Mouse (Mus musculus): ENCODE results near the gene Gm10203. TPM values are rescaled to one million over a fixed set of nuclear protein-coding genes. Genes with fewer than 3 reads are reported as not detected.
A peak's percentile ranks its signal among the peaks of the same experiment; 100 is the strongest.

The Gm10203 gene
- total RNA-seq, 2 experiments from 2014 or later, result not detected

DNA sequence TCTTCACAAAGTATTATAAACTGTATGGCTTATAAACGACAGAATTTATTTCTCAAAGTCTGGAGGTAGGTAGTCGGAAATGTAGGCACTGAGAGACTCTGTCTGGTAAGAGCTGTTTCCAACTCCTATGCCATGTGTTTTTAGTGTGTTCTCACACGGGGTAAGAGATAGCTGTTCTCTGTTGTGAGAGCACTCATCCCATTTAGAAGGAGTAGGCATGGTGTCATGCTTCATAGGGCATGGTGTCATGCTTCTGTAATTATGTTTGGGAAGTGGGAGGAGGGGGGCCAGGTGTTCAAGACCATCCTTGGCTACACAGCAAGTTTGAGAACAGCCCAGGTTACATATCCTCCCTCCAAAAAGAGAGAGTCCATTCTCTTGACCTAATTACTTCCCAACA is 22.4 kb upstream of the Gm10203 start:
- TF ChIP-seq CTCF (IDR thresholded peaks at IDR 0.05), result no peak
- intact Hi-C loops (cut with DNase I), result loop anchor here (2.0 kb wide), 1 partner anchor 161 kb away; the partner anchor contains the start of gene Sinhcaf

DNA sequence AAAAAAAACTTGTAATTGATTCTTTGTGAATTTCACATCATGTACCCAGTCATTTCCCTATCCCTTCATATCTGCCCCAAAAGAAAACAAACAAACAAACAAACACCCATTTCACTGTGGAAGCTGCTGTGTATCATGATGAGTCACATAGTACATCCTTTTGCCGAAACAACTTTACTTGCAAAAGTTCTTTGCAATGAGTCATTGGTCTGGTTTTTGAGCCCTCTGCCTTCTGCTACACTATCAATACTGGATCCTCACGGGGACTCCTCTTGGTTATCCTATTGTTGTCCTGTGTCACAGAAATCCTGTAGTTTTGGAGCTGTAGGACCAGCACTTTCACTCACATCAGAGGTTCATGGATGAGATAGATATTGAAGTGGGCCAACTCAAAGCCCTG is 21.1 kb upstream of the Gm10203 start:
- no peak for DNase-seq (ENCODE audit: extremely low spot score in 1 of 2, low spot score in 2 of 2)
- TF ChIP-seq CTCF (IDR thresholded peaks at IDR 0.05), result no peak
- Histone ChIP-seq H3K4me3 (no peak overlapping the region), H3K27ac (no peak overlapping the region)
- intact Hi-C loops (cut with DNase I), result no loop called here

More for the DNA sequence above, 22.4 kb upstream of the Gm10203 start:
- Histone ChIP-seq H3K4me3 (no peak overlapping the region), H3K27ac (no peak overlapping the region)
- no peak for DNase-seq (ENCODE audit: extremely low spot score in 1 of 2, low spot score in 2 of 2)

DNA sequence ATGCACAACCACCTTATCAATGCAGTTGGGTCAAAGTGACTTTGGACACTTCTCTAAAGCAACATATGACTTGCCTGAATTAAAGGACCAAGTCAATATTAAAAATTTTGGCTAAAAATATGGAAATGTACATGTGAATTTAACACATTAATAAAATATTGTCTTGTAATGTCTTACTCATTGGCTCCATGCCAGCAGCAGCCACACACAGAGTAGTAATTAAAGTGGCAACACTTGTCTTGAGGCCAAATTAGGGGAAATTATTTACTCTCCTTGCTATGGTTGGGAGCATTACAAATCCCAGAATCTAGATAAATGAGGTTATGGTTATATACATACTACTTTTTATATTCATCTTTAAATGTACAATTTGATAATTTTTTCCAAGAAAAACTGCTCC is 13.0 kb upstream of the Gm10203 start:
- H3K27ac ChIP-seq, result no peak overlapping the region
- no peak for TF ChIP-seq CTCF (IDR thresholded peaks at IDR 0.05)
- no peak overlapping the region for H3K4me3 ChIP-seq
- no peak for DNase-seq (ENCODE audit: extremely low spot score in 1 of 2, low spot score in 2 of 2)
- intact Hi-C loops (cut with DNase I), result no loop called here

DNA sequence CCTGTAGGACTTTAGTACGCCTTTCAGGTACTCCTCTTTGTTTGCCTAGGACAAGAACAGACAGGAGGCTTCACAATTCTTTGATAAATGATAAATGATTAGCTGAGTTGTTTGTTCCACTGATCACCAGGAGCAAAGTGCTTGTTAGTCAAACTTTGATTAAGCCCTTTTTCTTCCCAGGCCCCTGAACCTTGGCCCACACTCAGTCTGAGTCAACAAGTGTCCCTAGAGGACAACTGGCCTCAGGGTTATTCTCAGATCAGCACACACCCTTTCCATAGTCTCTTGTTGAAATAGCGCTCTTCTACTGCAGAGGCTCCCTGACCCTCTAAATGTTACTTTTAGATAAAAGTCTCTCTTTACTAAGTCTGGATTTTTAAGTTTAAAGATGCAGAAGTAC is 11.0 kb upstream of the Gm10203 start:
- no peak overlapping the region for H3K27ac ChIP-seq
- H3K4me3 ChIP-seq, result no peak overlapping the region
- DNase-seq (ENCODE audit: extremely low spot score in 1 of 2, low spot score in 2 of 2), result no peak
- TF ChIP-seq CTCF (IDR thresholded peaks at IDR 0.05), result no peak
- intact Hi-C loops (cut with DNase I), result loop anchor here (1.0 to 2.0 kb wide), 2 partner anchors 60 to 108 kb away; no protein-coding TSS in a partner anchor

DNA sequence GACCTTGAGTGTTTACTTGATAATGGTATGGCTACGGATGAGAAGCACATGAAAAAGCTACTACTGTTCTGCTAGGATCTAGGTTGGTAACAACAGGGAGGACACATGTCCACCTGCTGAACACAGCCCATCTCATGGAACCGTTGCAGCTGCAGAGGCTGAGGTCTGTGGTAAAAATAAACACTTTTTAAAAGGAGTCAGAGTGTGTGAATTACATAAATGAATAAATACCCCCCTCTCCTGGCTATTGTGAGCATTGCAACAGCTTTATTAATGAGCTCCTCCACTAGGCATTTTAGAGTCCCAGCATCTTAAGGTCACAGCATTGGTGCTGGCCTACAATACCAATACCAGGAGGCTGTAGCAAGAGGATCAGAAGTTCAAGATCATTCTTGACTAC is 10.1 kb upstream of the Gm10203 start:
- peak; percentile 46 to 57 for DNase-seq (ENCODE audit: extremely low spot score in 1 of 2, low spot score in 2 of 2)
- peak; percentile 84 for TF ChIP-seq CTCF (IDR thresholded peaks at IDR 0.05)
- Histone ChIP-seq H3K27ac (no peak overlapping the region), H3K4me3 (no peak overlapping the region)
- intact Hi-C loops (cut with DNase I), result loop anchor here (1.0 to 2.0 kb wide), 2 partner anchors 61 to 109 kb away; no protein-coding TSS in a partner anchor

DNA sequence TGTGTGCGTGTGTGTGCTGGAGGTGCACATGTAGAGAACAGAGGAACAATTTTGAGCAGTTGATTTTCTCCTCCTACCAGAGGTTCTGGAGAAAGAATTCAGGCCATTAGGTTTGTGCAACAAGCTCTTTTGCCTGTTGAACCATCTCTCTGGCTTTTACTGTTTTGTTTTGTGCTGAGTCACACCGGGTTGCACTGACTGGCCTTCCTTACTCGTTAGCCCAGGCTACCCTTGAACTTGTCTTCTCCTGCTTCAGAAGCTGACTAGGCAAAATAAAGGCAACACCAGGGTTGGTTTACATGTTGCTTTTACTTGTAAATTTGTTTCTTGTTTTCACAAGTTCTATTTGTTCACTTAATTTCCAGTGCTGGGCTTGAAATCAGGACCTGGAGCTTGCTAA is 6.9 kb upstream of the Gm10203 start:
- intact Hi-C loops (cut with DNase I), result loop anchor here (1.0 kb wide), 1 partner anchor 112 kb away; no protein-coding TSS in a partner anchor
- Histone ChIP-seq H3K4me3 (no peak overlapping the region), H3K27ac (no peak overlapping the region)
- no peak for DNase-seq (ENCODE audit: extremely low spot score in 1 of 2, low spot score in 2 of 2)
- no peak for TF ChIP-seq CTCF (IDR thresholded peaks at IDR 0.05)

DNA sequence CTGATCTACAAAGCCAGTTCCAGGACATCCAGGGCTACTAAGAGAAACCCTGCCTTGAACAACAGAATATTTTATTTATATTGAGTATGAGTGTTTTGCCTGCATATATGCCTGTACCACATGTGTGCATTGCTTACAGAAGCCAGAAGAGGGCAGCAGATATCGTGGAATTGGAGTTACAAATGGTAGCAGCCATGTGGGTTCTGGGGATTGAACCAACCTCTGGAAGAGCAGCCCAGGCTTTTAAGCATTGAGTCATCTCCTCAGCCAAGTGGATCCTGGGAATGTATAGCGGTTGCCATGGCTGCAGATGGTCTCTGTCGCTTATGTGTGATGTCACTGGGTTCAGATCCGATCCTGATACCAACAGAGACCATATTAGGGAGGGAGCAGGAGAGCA is 3.3 kb upstream of the Gm10203 start:
- peak; percentile 57 for TF ChIP-seq CTCF (IDR thresholded peaks at IDR 0.05)
- H3K27ac ChIP-seq, result no peak overlapping the region
- DNase-seq (ENCODE audit: extremely low spot score in 1 of 2, low spot score in 2 of 2), result peak in 1 of 2 experiments; percentile 13
- intact Hi-C loops (cut with DNase I), result loop anchor here (2.0 kb wide), 1 partner anchor 248 kb away; no protein-coding TSS in a partner anchor
- no peak overlapping the region for H3K4me3 ChIP-seq

DNA sequence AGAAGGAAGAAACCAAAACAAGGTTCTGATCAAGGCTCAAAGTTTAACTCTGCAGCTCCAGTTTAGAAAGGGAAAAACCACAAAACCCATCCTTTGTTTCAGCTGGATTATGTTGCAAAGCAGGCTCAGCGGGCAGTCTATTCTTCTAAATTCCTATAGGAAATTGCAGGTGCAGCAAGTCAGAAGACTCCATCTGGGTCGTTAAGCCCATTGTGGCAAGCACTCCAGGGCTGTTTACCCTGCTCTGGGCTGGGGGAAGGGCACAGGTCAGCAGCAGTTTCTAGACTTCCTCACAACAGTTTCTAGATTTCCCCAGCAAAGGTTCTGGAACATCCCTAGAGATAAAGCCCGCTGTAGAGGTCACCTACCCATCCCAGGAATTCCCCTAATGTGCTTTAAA is 1.1 kb downstream of the Gm10203 start:
- intact Hi-C loops (cut with DNase I), result no loop called here
- no peak overlapping the region for H3K27ac ChIP-seq
- TF ChIP-seq CTCF (IDR thresholded peaks at IDR 0.05), result no peak
- DNase-seq (ENCODE audit: extremely low spot score in 1 of 2, low spot score in 2 of 2), result no peak
- no peak overlapping the region for H3K4me3 ChIP-seq

DNA sequence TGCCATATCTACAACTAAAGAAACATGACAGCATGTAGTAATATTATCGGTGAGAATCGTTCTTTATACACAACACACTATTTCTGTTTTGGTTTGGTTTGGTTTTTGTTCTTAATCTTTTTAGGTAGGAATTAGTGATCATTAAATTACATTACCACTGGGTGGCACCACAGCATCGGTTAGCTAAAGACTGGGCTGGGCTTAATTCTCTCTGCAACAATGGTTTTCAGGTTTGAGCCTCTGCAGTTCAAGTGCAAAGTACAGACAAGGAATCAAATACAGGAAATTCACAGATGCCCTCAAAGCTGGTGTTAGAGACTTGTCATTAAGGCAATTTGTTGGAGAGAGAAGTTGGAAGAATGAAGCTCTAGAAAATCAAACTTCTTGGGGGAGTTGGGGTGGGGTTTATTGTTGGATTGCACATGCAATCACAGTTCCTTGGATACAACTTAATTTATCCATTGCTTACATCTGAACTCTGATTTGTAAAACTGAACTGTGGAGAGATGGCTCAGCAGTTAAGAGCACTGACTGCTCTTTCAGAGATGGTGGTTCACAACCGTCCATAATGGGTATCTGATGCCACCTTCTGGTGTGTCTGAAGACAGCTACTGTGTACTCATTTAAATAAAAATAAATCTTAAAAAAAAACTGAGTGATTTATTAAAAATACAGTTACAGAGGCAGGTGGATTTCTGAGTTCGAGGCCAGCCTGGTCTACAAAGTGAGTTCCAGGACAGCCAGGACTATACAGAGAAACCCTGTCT is 2.5 kb downstream of the Gm10203 start:
- DNase-seq (ENCODE audit: extremely low spot score in 1 of 2, low spot score in 2 of 2), result no peak

DNA sequence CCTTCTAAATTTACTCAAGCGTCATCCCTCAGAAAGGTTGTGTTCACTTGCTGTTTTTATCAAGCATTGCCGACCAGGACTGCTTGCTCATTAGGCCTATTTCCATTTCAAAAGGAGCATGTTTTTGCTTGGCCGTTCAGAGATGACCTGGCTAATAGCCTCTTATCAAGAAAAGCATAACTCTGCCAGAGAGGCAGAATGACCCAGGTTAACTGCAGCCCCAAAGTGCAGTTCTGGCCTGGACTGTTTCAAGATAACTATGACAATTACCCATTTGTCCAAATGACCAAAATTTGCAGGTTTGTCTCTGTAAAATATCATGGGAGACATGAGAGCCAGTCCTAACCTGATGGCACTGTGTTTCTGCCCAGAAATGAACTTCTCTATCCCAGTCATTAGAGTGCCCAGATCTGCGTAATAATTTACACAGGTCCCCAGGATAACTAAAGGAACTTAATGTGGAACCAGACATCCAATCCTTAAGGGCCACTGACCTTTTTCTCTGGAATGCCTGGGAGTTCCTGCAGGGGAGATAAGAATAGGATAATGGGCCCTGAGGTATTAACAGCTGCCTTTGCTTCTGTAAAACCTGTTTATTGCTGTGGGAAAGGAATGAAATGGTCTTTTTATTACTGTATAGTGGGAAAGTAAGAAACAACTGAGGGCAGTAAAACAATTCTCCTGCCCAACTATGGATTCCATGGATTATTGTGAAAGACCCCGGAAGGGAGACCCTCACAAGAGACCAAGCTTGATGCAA is 4.6 kb downstream of the Gm10203 start:
- no peak overlapping the region for H3K27ac ChIP-seq
- no peak for TF ChIP-seq CTCF (IDR thresholded peaks at IDR 0.05)
- intact Hi-C loops (cut with DNase I), result no loop called here
- no peak overlapping the region for H3K4me3 ChIP-seq
- DNase-seq (ENCODE audit: extremely low spot score in 1 of 2, low spot score in 2 of 2), result no peak

More for the DNA sequence above, 2.5 kb downstream of the Gm10203 start:
- no peak overlapping the region for H3K4me3 ChIP-seq
- intact Hi-C loops (cut with DNase I), result no loop called here
- H3K27ac ChIP-seq, result no peak overlapping the region
- peak; percentile 51 for TF ChIP-seq CTCF (IDR thresholded peaks at IDR 0.05)

DNA sequence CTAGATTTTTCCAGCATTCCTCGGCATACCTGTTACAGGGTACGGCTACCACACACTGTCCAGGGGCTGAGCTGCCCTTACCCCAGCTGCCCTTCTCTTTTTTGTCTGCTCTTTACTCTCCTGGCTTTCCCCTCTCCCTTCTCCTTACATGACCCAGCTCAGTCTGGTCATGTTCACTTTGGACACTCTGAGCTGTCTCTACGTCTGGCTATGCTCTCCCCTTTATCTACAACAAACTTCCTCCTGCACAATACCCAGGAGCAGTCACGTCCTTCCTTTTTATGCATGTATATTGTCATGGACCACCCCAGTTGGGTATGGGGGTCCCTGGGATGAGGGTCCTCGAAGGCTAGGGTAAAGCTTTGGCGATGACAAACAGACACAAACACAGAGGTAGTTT is 5.7 kb downstream of the Gm10203 start:
- no peak overlapping the region for H3K4me3 ChIP-seq
- no peak overlapping the region for H3K27ac ChIP-seq
- TF ChIP-seq CTCF (IDR thresholded peaks at IDR 0.05), result no peak
- no peak for DNase-seq (ENCODE audit: extremely low spot score in 1 of 2, low spot score in 2 of 2)
- intact Hi-C loops (cut with DNase I), result no loop called here

DNA sequence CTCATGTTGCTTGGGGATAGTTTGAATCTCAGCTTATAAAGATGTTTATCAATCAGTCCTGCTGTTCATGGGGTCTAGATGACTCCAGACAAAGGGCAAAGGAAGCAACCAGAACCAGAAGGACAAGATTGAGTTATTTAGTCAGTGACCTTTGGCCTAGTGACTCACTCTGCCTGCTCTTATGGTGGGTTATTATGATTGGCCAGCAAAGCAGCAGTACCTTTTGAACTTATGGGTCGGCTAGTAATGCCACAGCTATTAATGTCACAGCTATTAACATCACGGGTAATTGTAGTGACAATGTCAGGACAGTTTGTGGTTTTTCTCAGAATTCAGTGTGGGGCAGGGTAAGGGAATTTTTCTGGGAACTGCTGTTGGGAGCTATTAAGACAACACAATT is 8.0 kb downstream of the Gm10203 start:
- intact Hi-C loops (cut with DNase I), result no loop called here
- no peak for TF ChIP-seq CTCF (IDR thresholded peaks at IDR 0.05)
- DNase-seq (ENCODE audit: extremely low spot score in 1 of 2, low spot score in 2 of 2), result no peak
- H3K27ac ChIP-seq, result no peak overlapping the region
- no peak overlapping the region for H3K4me3 ChIP-seq
